Mouse (Mus musculus) liver, adult 2 months (tissue): ENCODE results near the gene Unc13a. TPM values are rescaled to one million over a fixed set of nuclear protein-coding genes. Genes with fewer than 3 reads are reported as not detected.

Experiments used
- DNase-seq: peaks from one replicate; pipeline ENCODE4 v3.0.0-alpha.2; 2011; ENCODE audit warnings: low read depth, low spot score; ENCODE audit errors: extremely low read depth
- H3K27ac ChIP-seq: fragments of 200-500 bp; replicated peaks from 2 replicates; pipeline ENCODE4 v1.5.1; 2012; ENCODE audit warnings: low read depth, mild to moderate bottlenecking, control low read depth, inconsistent platforms, low read length; ENCODE audit not compliant: insufficient read depth
- H3K27me3 ChIP-seq: fragments of 200-500 bp; 2 replicates; pipeline ENCODE4 v1.6.1; 2012; ENCODE audit warnings: mild to moderate bottlenecking, moderate library complexity, low read length, inconsistent platforms; ENCODE audit not compliant: control insufficient read depth, insufficient read depth
- H3K36me3 ChIP-seq: fragments of 200-500 bp; 2 replicates; pipeline ENCODE4 v1.6.1; 2012; ENCODE audit warnings: low read length, inconsistent platforms; ENCODE audit not compliant: control insufficient read depth, insufficient read depth
- H3K4me1 ChIP-seq: fragments of 200-500 bp; 2 replicates; pipeline ENCODE4 v1.6.1; 2011; ENCODE audit warnings: low read length; ENCODE audit not compliant: control insufficient read depth, insufficient read depth
- H3K4me3 ChIP-seq: fragments of 200-500 bp; 2 replicates; pipeline ENCODE4 v1.5.1; 2011; ENCODE audit warnings: low read depth, mild to moderate bottlenecking, control low read depth, low read length, moderate library complexity; ENCODE audit not compliant: insufficient read depth
- H3K79me2 ChIP-seq: fragments of 200-500 bp; 2 replicates; pipeline ENCODE4 v1.6.1; 2012; ENCODE audit warnings: inconsistent platforms, mild to moderate bottlenecking, low read length, moderate library complexity; ENCODE audit not compliant: control insufficient read depth, insufficient read depth
- H3K9ac ChIP-seq: fragments of 200-500 bp; 2 replicates; pipeline ENCODE4 v1.6.1; 2012; ENCODE audit warnings: low read depth, mild to moderate bottlenecking, control low read depth, inconsistent platforms, low read length
- CTCF ChIP-seq: fragments of 200-500 bp; IDR thresholded peaks from 2 replicates; pipeline ENCODE4 v1.5.1; 2011; ENCODE audit warnings: low read depth, low read length, control low read depth
- POLR2A ChIP-seq: fragments of 200-500 bp; IDR thresholded peaks from 2 replicates; pipeline ENCODE4 v1.6.1; 2011; ENCODE audit warnings: low read length, control low read depth; ENCODE audit not compliant: insufficient read depth; ENCODE audit errors: extremely low read depth
- WGBS: fragments of 180-500 bp; shearing (Covaris S2); methylation state at CpG from one replicate; pipeline ENCODE4 v1.1.7; 2018; 5-methylcytosine and 5-hydroxymethylcytosine counted together
- polyA plus RNA-seq: library from polyadenylated mRNA; depleted of rRNA; stranded (reverse); fragments of >200 nt; gene quantifications from 2 replicates; pipeline ENCODE4 v1.2.3, GENCODE M21; 2012
- total RNA-seq: library from RNA; depleted of rRNA; stranded (reverse); fragments of >200 nt; gene quantifications from 2 replicates; pipeline ENCODE4 v1.2.3, GENCODE M21; 2014

Gene Unc13a
- total and polyA plus RNA-seq, 2 experiments, result 0.09 to 0.15 TPM

DNA sequence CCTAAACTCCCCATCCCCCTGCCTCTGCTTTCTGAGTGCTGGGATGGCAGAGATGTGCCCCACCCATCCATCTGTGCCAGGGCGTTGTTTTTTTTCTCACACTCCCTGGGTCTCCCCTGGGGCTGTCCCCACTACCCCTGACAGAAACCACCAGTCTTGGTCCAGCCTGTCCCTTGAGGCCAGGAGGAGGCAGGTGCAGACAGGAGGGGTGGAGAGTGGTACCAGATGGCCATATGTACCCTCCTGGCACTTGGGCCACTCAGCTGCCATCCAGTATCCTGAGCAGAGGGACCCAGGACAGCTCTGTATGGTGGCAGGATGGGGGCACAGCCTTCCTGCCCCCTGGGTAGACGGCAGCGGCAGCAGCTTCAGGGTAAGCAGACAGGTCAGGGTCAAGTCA lies 74.1 kb downstream of the Unc13a start, which contains the start of gene Fam129c:
Gene Fam129c, plus strand, starts transcription at position 198 of the 400 bp plus-strand sequence.
- Histone ChIP-seq H3K4me1 (peaks cover 7% of the 10 kb centered on the region), H3K79me2 (no peaks in the 10 kb centered on the region), H3K27ac (no peak within 1 kb of the TSS), H3K9ac (no peak within 1 kb of the TSS), H3K27me3 (0 out of 2 replicates have a peak, but pooled peaks cover 3% of the 10 kb centered on the region), H3K36me3 (no peaks in the 10 kb centered on the region), H3K4me3 (no peak within 1 kb of the TSS)
- WGBS, result 91% methylated on average over 3 of the region's 3 CpGs
- TF ChIP-seq CTCF (no peak), POLR2A (no peak)
- DNase-seq, result no peak

DNA sequence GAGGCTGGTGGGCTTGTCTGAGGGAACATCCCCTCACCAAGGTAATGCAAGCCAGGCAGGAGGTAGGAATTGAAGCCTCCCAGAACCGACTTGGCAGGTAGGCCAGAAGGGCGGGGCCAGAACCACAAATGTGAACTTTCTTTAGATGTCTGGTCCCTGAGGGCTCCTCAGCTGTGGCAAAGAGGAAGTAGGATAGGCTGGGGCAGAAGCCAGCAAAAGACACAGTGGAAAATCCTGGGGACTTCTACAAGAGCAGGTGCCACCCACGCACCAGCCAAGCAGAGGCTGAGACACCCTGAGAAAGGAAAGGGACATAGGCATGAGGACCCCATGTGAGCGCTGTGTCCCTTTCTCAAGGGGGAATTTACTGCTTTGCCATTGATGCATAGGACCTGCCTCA lies 74.8 kb downstream of the Unc13a start:
- H3K9ac ChIP-seq, result no peak overlapping the region
- no peak overlapping the region for H3K27ac ChIP-seq
- H3K79me2 ChIP-seq, result no peaks in the 10 kb centered on the region
- peaks cover 7% of the 10 kb centered on the region for H3K4me1 ChIP-seq
- DNase-seq, result no peak
- TF ChIP-seq CTCF (no peak), POLR2A (no peak)
- no peak overlapping the region for H3K4me3 ChIP-seq
- WGBS, result 81% methylated on average over 4 of the region's 4 CpGs
- H3K27me3 ChIP-seq, result no peaks in the 10 kb centered on the region
- H3K36me3 ChIP-seq, result no peaks in the 10 kb centered on the region

DNA sequence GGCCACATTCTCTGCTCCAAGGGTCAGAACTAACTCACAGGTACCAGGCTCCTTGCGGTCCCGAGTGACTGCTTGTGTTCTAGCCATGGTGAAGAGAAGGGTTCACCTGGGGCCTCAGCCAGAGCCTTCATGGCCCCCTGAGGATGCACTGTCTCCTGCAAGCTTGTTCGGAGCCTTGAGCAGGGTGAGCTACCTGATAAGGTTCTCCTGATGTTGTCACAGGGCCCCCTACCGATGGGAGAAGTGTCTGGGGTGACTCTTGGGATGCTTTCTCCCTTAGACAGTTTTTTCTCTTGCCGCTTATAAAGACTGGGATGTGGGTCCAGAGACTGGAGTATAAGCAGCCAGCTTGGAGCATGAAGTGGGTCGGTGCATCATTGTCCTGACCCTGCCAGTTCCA lies 75.2 kb downstream of the Unc13a start:
- DNase-seq, result no peak
- H3K27ac ChIP-seq, result no peak overlapping the region
- no peaks in the 10 kb centered on the region for H3K79me2 ChIP-seq
- H3K27me3 ChIP-seq, result no peaks in the 10 kb centered on the region
- no peak overlapping the region for H3K4me3 ChIP-seq
- WGBS, result 63% methylated on average over 6 of the region's 6 CpGs
- no peaks in the 10 kb centered on the region for H3K36me3 ChIP-seq
- peaks cover 7% of the 10 kb centered on the region for H3K4me1 ChIP-seq
- no peak overlapping the region for H3K9ac ChIP-seq
- TF ChIP-seq CTCF (no peak), POLR2A (no peak)

DNA sequence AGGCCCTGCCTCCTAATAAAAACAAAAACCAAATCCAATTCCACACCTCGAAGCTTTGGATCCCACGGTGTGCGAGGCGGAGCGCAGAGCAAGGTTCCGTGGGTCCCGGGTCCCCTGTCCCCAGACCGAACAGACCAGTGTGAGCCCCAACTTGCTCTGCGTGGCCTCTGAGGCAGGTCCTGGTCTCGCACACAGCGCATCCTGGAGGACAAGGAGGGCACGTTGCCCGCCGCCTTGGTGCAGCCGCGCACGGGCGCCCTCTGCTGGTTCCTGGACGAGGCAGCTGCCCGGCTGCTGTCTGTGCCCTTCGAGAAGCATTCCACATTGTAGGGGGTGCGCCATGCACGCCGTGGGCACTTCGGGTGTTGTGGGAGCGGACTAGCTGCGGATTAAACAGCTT lies 75.7 kb downstream of the Unc13a start:
- 19% methylated on average over 27 of the region's 27 CpGs for WGBS
- no peak for TF ChIP-seq POLR2A
- TF ChIP-seq CTCF, result peak; percentile 98
- Histone ChIP-seq H3K27me3 (no peaks in the 10 kb centered on the region), H3K36me3 (no peaks in the 10 kb centered on the region), H3K79me2 (no peaks in the 10 kb centered on the region), H3K4me1 (peaks cover 10% of the 10 kb centered on the region), H3K4me3 (no peak overlapping the region), H3K27ac (no peak overlapping the region), H3K9ac (no peak overlapping the region)
- DNase-seq, result peak; percentile 41

DNA sequence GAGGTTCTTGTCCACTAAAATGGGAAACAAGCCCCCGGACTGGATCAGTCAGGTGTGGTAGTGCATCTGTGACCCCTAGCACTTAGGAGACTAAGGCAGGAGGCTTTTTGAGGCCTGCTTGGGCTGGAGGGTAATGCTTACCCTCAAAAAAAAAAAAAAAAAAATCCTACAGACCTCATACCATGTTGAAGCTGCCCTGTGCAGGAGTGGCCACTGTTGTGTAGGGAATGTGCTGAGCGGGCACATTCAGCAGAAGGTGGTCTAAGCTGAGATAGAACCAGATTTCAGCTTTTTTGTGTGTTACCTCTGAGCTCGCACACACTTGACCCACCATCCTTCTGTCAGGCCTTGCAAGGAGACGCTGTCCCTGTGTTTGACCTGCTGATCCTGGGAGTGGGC lies 77.2 kb downstream of the Unc13a start:
- no peak for DNase-seq
- Histone ChIP-seq H3K36me3 (no peaks in the 10 kb centered on the region), H3K27ac (no peak overlapping the region), H3K9ac (no peak overlapping the region), H3K79me2 (no peaks in the 10 kb centered on the region), H3K27me3 (no peaks in the 10 kb centered on the region), H3K4me1 (peaks cover 12% of the 10 kb centered on the region), H3K4me3 (no peak overlapping the region)
- 97% methylated on average over 4 of the region's 4 CpGs for WGBS
- TF ChIP-seq POLR2A (no peak), CTCF (no peak)

DNA sequence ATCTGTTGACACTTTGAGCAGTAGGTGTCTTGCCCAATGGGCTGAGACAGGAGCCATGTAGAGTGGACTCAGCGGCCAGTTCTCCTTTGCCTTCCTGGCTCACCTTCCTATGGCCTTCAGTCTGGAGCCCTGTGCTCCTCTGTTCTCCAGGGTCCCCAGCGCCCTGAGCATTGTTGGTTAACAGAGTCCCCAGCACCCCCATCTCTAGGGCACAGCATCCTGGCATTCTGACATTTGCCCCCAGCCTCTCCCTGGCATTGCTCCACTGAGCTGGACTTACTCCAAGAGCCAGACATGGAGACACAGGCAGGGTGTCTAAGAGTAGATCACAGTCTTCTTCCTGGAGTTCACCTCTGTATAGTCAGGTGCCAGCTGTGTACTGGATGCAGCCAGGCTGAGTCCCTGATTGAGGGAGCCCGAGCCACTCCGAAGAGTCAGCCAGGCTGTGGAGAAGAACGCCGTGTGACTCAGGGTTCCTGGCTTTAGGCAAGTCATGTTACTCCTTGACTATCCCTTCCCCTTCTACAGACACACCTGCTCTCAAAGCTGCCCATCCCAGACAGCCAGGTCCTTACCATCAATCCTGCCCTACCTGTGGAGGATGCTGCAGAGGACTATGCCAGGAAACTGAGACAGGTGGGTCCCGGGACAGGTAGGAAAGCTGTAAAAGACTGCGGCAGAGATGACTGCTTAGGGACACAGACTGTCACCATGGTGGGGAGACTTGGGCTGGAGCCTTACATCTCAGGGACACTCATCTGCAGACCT lies 77.8 kb downstream of the Unc13a start:
- H3K4me3 ChIP-seq, result no peak overlapping the region
- 84% methylated on average over 8 of the region's 8 CpGs for WGBS
- peaks cover 12% of the 10 kb centered on the region for H3K4me1 ChIP-seq
- H3K9ac ChIP-seq, result no peak overlapping the region
- peak; percentile 42 for DNase-seq
- no peaks in the 10 kb centered on the region for H3K79me2 ChIP-seq
- no peaks in the 10 kb centered on the region for H3K36me3 ChIP-seq
- no peak overlapping the region for H3K27ac ChIP-seq
- TF ChIP-seq POLR2A (no peak), CTCF (no peak)
- no peaks in the 10 kb centered on the region for H3K27me3 ChIP-seq
